In genomic region chr10:60278006-60278399, GRCm38 (mm10) we compare ENCODE assay signal across 7 mouse cellular contexts. TPM values are rescaled to one million over a fixed set of nuclear protein-coding genes. Genes with fewer than 3 reads are reported as not detected.
A peak's percentile ranks its signal among the peaks of the same experiment; 100 is the strongest.
DNase-seq lines count a peak whose midpoint lies in the region; ATAC-seq and TF ChIP-seq lines count a peak whose summit lies in the region.

No protein-coding gene starts in this region.

- no peak for TF ChIP-seq EP300 in stomach, postnatal 0 days (optimal IDR thresholded peaks at IDR 0.05)

- peak overlapping the region; percentile 89 for H3K4me2 ChIP-seq in forebrain, embryonic 11.5 days (ENCODE audit: low read depth, low read length, severe bottlenecking)
- H3K4me2 ChIP-seq in liver, embryonic 11.5 days, result peak overlapping the region; percentile 72
- H3K4me2 ChIP-seq in stomach, postnatal 0 days (replicated peaks; ENCODE audit: low read depth), result peak overlapping the region; percentile 95

- ATAC-seq in forebrain, embryonic 11.5 days (replicated peaks; ENCODE audit: low FRiP score), result no peak
- peak; percentile 71 for ATAC-seq in liver, embryonic 11.5 days (replicated peaks; ENCODE audit: low FRiP score)
- peak; percentile 53; the same call in 1 of the 2 replicates for ATAC-seq in stomach, postnatal 0 days (ENCODE audit: low FRiP score, low TSS enrichment)

- TF ChIP-seq POLR2A in thymus, adult 2 months (IDR thresholded peaks at IDR 0.05; ENCODE audit: control insufficient read depth, extremely low read depth, insufficient read depth, low read length, poor library complexity), result no peak

- no peak for TF ChIP-seq CTCF in thymus, adult 2 months (IDR thresholded peaks at IDR 0.05; ENCODE audit: borderline replicate concordance, control insufficient read depth, extremely low read depth, insufficient read depth, low read length, poor library complexity)
- no peak for TF ChIP-seq CTCF in stomach, postnatal 0 days (IDR thresholded peaks at IDR 0.05; ENCODE audit: low read depth)

- H3K9me3 ChIP-seq in forebrain, embryonic 11.5 days (ENCODE audit: control insufficient read depth, low read length), result no peaks in the 10 kb centered on the region
- H3K9me3 ChIP-seq in liver, embryonic 11.5 days (ENCODE audit: control insufficient read depth, low read length), result no peaks in the 10 kb centered on the region
- H3K9me3 ChIP-seq in stomach, postnatal 0 days (ENCODE audit: control insufficient read depth, low read length), result no peaks in the 10 kb centered on the region

- H3K36me3 ChIP-seq in thymus, adult 2 months (ENCODE audit: control insufficient read depth, insufficient read depth, low read length), result no peaks in the 10 kb centered on the region
- no peaks in the 10 kb centered on the region for H3K36me3 ChIP-seq in forebrain, embryonic 11.5 days (ENCODE audit: control insufficient read depth, insufficient read depth, low read length)
- no peaks in the 10 kb centered on the region for H3K36me3 ChIP-seq in liver, embryonic 11.5 days (ENCODE audit: control insufficient read depth, insufficient read depth, low read length)
- H3K36me3 ChIP-seq in stomach, postnatal 0 days (ENCODE audit: control insufficient read depth, insufficient read depth, low read length), result no peaks in the 10 kb centered on the region

- H3K27ac ChIP-seq in thymus, adult 2 months (ENCODE audit: control insufficient read depth, insufficient read depth, low read length), result peak overlapping the region; percentile 59
- peak overlapping the region; percentile 38; the same call in 1 of the 2 replicates for H3K27ac ChIP-seq in forebrain, embryonic 11.5 days (ENCODE audit: low read depth, low read length)
- H3K27ac ChIP-seq in liver, embryonic 11.5 days (ENCODE audit: low read depth, low read length), result peak overlapping the region; percentile 72; the same call in 1 of the 2 replicates
- H3K27ac ChIP-seq in stomach, postnatal 0 days (replicated peaks), result peak overlapping the region; percentile 93

- H3K4me1 ChIP-seq in thymus, adult 2 months (replicated peaks; ENCODE audit: control insufficient read depth, insufficient read depth, low read length), result peaks cover 37% of the 10 kb centered on the region
- H3K4me1 ChIP-seq in forebrain, embryonic 11.5 days (replicated peaks; ENCODE audit: control insufficient read depth, insufficient read depth, low read length), result peaks cover 4% of the 10 kb centered on the region; the same call in 1 of the 2 replicates
- peaks cover 27% of the 10 kb centered on the region for H3K4me1 ChIP-seq in liver, embryonic 11.5 days (replicated peaks; ENCODE audit: control insufficient read depth, insufficient read depth, low read length)
- H3K4me1 ChIP-seq in stomach, postnatal 0 days (replicated peaks; ENCODE audit: control insufficient read depth, insufficient read depth), result peaks cover 19% of the 10 kb centered on the region

- no peak for DNase-seq in thymus, adult 2 months
- DNase-seq in thymus, postnatal 25 days, result no peak
- no peak for DNase-seq in forebrain, embryonic 11.5 days (ENCODE audit: low spot score)
- DNase-seq in liver, embryonic 11.5 days (ENCODE audit: low spot score), result no peak
- DNase-seq in stomach, postnatal 0 days (ENCODE audit: low spot score), result no peak
- DNase-seq in right cerebral cortex, adult 2 months (ENCODE audit: low spot score in 2 of 2), result no peak
- DNase-seq in natural killer cell, adult 2 months (ENCODE audit: low spot score in 2 of 2), result no peak

- H3K9ac ChIP-seq in forebrain, embryonic 11.5 days (ENCODE audit: low read length), result peak overlapping the region; percentile 89
- peak overlapping the region; percentile 79 for H3K9ac ChIP-seq in liver, embryonic 11.5 days (ENCODE audit: low read depth, low read length)
- H3K9ac ChIP-seq in stomach, postnatal 0 days (ENCODE audit: low read length), result peak overlapping the region; percentile 91

- H3K4me3 ChIP-seq in thymus, adult 2 months (ENCODE audit: control insufficient read depth, insufficient read depth, low read length), result peak overlapping the region; percentile 83
- H3K4me3 ChIP-seq in forebrain, embryonic 11.5 days (ENCODE audit: low read depth, low read length), result peak overlapping the region; percentile 69
- peak overlapping the region; percentile 60 for H3K4me3 ChIP-seq in liver, embryonic 11.5 days (ENCODE audit: low read depth, low read length)
- peak overlapping the region; percentile 85 for H3K4me3 ChIP-seq in stomach, postnatal 0 days (ENCODE audit: low read depth, low read length)

- WGBS in thymus, adult 2 months, result 4% methylated on average over 13 of the region's 13 CpGs
- WGBS in forebrain, embryonic 11.5 days, result 9% methylated on average over 13 of the region's 13 CpGs
- 9% methylated on average over 13 of the region's 13 CpGs for WGBS in liver, embryonic 11.5 days
- 3% methylated on average over 13 of the region's 13 CpGs for WGBS in stomach, postnatal 0 days

- no peaks in the 10 kb centered on the region for H3K27me3 ChIP-seq in thymus, adult 2 months (ENCODE audit: control insufficient read depth, insufficient read depth, low read length)
- H3K27me3 ChIP-seq in forebrain, embryonic 11.5 days (ENCODE audit: control insufficient read depth, insufficient read depth, low read length), result no peaks in the 10 kb centered on the region
- H3K27me3 ChIP-seq in liver, embryonic 11.5 days (replicated peaks; ENCODE audit: control insufficient read depth, insufficient read depth, low read length), result no peaks in the 10 kb centered on the region
- H3K27me3 ChIP-seq in stomach, postnatal 0 days (ENCODE audit: control insufficient read depth, insufficient read depth, low read length), result no peaks in the 10 kb centered on the region

RNA-seq across cellular contexts. Expression of gene Psap, which starts 0.6 kb away (rescaled TPM):
- 1,527 and 1,921 TPM in 2 replicates for polyA plus RNA-seq in thymus, adult 2 months (2012; rRNA removed)
- polyA plus RNA-seq in forebrain, embryonic 11.5 days (2014; fragmentation: Nextera tagmentation; extraction: Ambion mirVana), result 63.6 and 74.2 TPM in 2 replicates
- polyA plus RNA-seq in liver, embryonic 11.5 days (2014; fragmentation: Nextera tagmentation; extraction: Ambion mirVana), result 57.0 and 59.8 TPM in 2 replicates
- 128 and 129 TPM in 2 replicates for polyA plus RNA-seq in stomach, postnatal 0 days (2015; fragmentation: Nextera tagmentation; extraction: Ambion mirVana)

RNA-seq across cellular contexts. Expression of gene Chst3, which starts 58.9 kb away (rescaled TPM):
- polyA plus RNA-seq in thymus, adult 2 months (2012; rRNA removed), result 2.1 and 4.5 TPM in 2 replicates
- 2.8 and 3.2 TPM in 2 replicates for polyA plus RNA-seq in forebrain, embryonic 11.5 days (2014; fragmentation: Nextera tagmentation; extraction: Ambion mirVana)
- 0.48 and 0.60 TPM in 2 replicates for polyA plus RNA-seq in liver, embryonic 11.5 days (2014; fragmentation: Nextera tagmentation; extraction: Ambion mirVana)
- 1.1 and 1.4 TPM in 2 replicates for polyA plus RNA-seq in stomach, postnatal 0 days (2015; fragmentation: Nextera tagmentation; extraction: Ambion mirVana)

Comparison
In these comparisons a context has a peak if more than half of its experiments do, and no peak if none do; other contexts are left out.
1. H3K27ac ChIP-seq: peak in every context shown above with its lines; median percentile 93 in stomach, postnatal 0 days; 72 in liver, embryonic 11.5 days; 59 in thymus, adult 2 months; 38 in forebrain, embryonic 11.5 days.
2. RNA of gene Psap, which starts 0.6 kb away (polyA plus RNA-seq): 1,527 to 1,921 TPM in thymus, adult 2 months; 128 to 129 TPM in stomach, postnatal 0 days, 63.6 to 74.2 TPM in forebrain, embryonic 11.5 days and 57.0 to 59.8 TPM in liver, embryonic 11.5 days; every median in the first group is over 10 times any median in the second.
3. Peak in every context shown above with its lines, with median percentiles within 50 percentile points of each other: H3K4me3 ChIP-seq, H3K4me2 ChIP-seq and H3K9ac ChIP-seq.